Mouse (Mus musculus) limb, embryonic 11.5 days (tissue): ENCODE measurements around the gene Ilk. TPM values are rescaled to one million over a fixed set of nuclear protein-coding genes. Genes with fewer than 3 reads are reported as not detected.

Experiments
- ATAC-seq: fragments of 200-750 bp; cut with Nextera tagmentation; 2 replicates; pipeline ENCODE4 v1.8.0; 2017; ENCODE audit warnings: low read depth; ENCODE audit not compliant: insufficient number of reproducible peaks, low FRiP score, low TSS enrichment
- DNase-seq: peaks from one replicate; pipeline ENCODE4 v3.0.0-alpha.2; 2015; ENCODE audit warnings: low spot score
- H3K27ac ChIP-seq: fragments of 300-500 bp; sonication (generic); replicated peaks from 2 replicates; pipeline ENCODE4 v1.5.1; 2014; ENCODE audit warnings: low read depth, mild to moderate bottlenecking, low read length
- H3K27me3 ChIP-seq: fragments of 300-500 bp; sonication (generic); 2 replicates; pipeline ENCODE4 v1.6.1; 2014; ENCODE audit warnings: mild to moderate bottlenecking, low read length, mixed read lengths; ENCODE audit not compliant: control insufficient read depth, insufficient read depth
- H3K36me3 ChIP-seq: fragments of 300-500 bp; sonication (generic); 2 replicates; pipeline ENCODE4 v1.6.1; 2014; ENCODE audit warnings: mild to moderate bottlenecking, low read length, moderate library complexity, mixed read lengths; ENCODE audit not compliant: control insufficient read depth, insufficient read depth
- H3K4me1 ChIP-seq: fragments of 300-500 bp; sonication (generic); 2 replicates; pipeline ENCODE4 v1.6.1; 2014; ENCODE audit warnings: low read length, mixed read lengths; ENCODE audit not compliant: control insufficient read depth, insufficient read depth
- H3K4me2 ChIP-seq: fragments of 300-500 bp; sonication (generic); 2 replicates; pipeline ENCODE4 v1.6.1; 2014; ENCODE audit warnings: low read depth, mild to moderate bottlenecking, moderate library complexity; ENCODE audit not compliant: severe bottlenecking
- H3K4me3 ChIP-seq: fragments of 300-500 bp; sonication (generic); 2 replicates; pipeline ENCODE4 v1.5.1; 2014; ENCODE audit warnings: low read depth, low read length
- H3K9ac ChIP-seq: fragments of 300-500 bp; sonication (generic); 2 replicates; pipeline ENCODE4 v1.6.1; 2014; ENCODE audit warnings: mild to moderate bottlenecking, low read length
- H3K9me3 ChIP-seq: fragments of 300-500 bp; sonication (generic); 2 replicates; pipeline ENCODE4 v1.6.1; 2016; ENCODE audit warnings: low read length; ENCODE audit not compliant: control insufficient read depth
- WGBS: fragments of 180-500 bp; shearing (Covaris S2); extraction: QIAGEN DNeasy Blood & Tissue Kit; methylation state at CpG from one replicate; pipeline ENCODE4 v1.1.7; 2014; 5-methylcytosine and 5-hydroxymethylcytosine counted together
- polyA plus RNA-seq: library from polyadenylated mRNA; unstranded; fragments of >200 nt; fragmentation: Nextera tagmentation; extraction: Ambion mirVana; gene quantifications from 2 replicates; pipeline ENCODE4 v1.2.1, GENCODE M21; 2014

Ilk gene
- polyA plus RNA-seq, 1 experiment from 2014 or later: 237 TPM

DNA sequence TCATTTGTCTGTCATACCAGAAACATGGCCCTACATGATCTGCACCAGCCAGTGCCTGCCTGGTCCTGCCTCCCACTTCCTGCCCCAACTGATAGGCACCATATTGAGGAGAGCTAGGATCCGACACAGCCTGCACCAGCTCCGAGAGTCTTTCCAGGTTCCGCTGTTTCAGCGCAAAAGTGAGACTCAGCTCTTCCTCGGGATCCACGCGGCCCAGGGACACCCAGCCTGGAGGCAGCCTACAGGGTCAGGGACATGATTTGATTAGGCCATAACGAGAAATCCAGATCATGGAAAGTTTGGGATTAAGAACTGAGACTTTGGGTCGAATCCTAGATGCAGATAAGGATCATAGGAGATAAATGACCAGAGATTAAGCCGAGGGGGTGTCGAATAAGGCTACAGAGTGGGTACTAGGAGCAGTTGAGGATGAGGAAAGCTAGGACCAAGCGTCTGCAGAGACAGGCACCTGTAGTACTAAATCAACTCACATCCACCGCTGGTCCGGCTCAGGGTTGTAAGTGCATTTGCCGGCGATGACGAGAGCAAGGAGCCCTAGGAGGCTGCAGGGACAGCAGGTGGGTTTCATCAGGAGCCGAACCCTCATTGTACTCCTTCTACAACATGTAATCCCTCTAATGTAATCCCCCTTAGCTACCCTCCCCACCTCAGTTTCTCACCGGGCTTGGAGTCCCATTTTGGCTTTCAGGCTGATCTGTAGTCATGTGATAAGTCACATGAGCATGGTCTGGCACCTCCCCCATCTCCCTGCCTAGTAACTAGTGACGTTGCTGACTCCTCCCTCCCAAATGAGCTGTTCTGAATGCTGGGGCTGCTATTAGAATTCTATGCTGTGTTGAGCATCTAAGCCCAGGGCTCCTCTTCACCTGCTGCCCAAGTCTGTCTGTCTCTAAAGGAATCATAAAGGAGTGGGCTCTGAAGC is 15.4 kb downstream of the Ilk start, which contains the start of gene Tpp1:
Gene Tpp1 (minus strand): TSS at position 745 of the 943 bp plus-strand sequence.
- 28% methylated on average over 20 of the region's 20 CpGs for WGBS
- peak within 1 kb of the TSS; percentile 57 for H3K4me3 ChIP-seq
- no peak within 1 kb of the TSS for H3K27ac ChIP-seq

DNA sequence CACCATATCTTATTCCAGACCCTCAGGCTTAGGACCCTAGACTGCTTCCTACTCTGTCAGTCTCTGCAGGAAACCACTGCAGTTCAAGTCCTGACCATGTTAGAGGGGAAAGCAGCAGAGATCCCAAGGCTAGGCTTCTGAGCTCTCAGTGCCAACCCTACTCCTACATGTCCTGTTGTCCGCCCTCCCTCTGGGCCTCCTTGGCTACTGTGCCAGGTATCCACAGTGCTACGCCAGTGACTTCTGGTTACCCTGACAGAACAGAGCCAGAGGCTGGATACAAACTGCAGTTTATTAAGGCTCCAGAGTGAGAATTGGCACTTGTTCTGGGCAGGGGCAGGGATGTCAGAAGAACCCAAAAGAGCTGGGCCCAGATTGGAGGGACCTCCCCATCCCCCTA is 16.3 kb downstream of the Ilk start:
- H3K9me3 ChIP-seq: no peaks in the 10 kb centered on the region
- no peaks in the 10 kb centered on the region for H3K27me3 ChIP-seq
- no peak overlapping the region for H3K9ac ChIP-seq
- ATAC-seq (0 out of 2 replicates have a peak, but pooled peaks have one; percentile 1), DNase-seq (no peak)
- no peak overlapping the region for H3K27ac ChIP-seq
- H3K4me1 ChIP-seq: 0 out of 2 replicates have a peak, but pooled peaks cover 2% of the 10 kb centered on the region
- H3K36me3 ChIP-seq: peaks cover 22% of the 10 kb centered on the region
- H3K4me2 ChIP-seq: no peak overlapping the region
- no peak overlapping the region for H3K4me3 ChIP-seq
- WGBS: 83% methylated on average over 2 of the region's 2 CpGs

More for the DNA sequence above, 15.4 kb downstream of the Ilk start, which contains the start of gene Tpp1:
- H3K9ac ChIP-seq: peak within 1 kb of the TSS; percentile 67
- peaks cover 18% of the 10 kb centered on the region for H3K36me3 ChIP-seq
- no peaks in the 10 kb centered on the region for H3K27me3 ChIP-seq
- peak within 1 kb of the TSS; percentile 66 for H3K4me2 ChIP-seq
- no peaks in the 10 kb centered on the region for H3K9me3 ChIP-seq
- 0 out of 2 replicates have a peak, but pooled peaks cover 2% of the 10 kb centered on the region for H3K4me1 ChIP-seq
- ATAC-seq (peak; percentile 94), DNase-seq (peak; percentile 90)

DNA sequence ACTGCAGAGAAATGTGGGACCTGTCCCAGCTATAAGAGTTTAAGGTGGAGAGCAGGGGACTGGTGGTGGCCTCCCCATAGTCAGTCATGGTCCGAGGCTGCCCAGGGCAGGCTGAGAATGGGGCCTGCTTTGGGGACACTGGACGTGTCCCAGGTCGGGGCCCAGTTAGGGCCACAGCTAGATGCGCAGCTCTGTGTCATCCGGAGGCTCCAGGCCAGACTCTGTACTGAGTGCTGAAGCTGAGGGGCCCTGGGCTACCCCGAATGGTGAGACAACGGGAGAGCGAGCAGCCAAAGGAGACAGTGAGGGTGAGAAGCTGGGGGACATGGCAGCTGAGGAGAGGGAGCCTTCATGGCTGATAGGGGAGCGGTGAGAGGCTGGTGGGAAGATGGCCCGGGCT is 16.9 kb downstream of the Ilk start:
- Histone ChIP-seq H3K4me2 (no peak overlapping the region), H3K27me3 (no peaks in the 10 kb centered on the region), H3K4me1 (0 out of 2 replicates have a peak, but pooled peaks cover 2% of the 10 kb centered on the region), H3K36me3 (peaks cover 23% of the 10 kb centered on the region), H3K9me3 (no peaks in the 10 kb centered on the region), H3K27ac (no peak overlapping the region), H3K9ac (no peak overlapping the region), H3K4me3 (no peak overlapping the region)
- DNase-seq (no peak), ATAC-seq (no peak)
- WGBS: 95% methylated on average over 10 of the region's 10 CpGs

DNA sequence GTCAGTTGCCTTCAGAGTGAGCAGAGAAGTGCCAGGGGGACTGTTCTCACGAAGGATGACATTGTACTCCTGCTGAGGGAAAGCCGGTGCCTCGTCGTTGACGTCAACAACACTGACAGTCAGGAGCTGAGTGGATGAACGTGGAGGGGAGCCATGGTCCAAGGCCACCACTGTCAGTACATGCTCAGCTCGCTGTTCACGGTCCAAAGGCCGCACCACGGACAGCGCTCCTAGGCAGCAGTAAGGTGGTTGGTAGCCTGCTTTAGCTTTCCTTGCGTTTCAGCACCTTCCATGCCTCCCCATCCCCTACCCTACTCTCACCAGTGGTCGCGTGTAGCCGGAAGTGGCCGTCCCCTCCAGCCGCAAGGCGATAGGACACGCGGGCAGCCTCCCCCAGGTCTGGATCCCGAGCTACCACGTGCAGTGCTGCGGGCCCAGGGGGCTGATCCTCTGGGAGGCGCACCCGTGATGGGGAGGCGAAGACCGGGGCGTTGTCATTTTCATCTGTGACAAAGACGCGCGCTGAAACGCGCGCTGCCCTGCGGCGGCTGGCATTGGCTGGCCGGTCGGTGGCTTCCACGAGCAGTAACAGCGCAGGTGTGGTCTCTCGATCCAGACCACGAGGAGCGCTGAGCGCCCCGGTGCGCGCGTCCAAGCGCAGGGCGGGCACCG is 25.6 kb downstream of the Ilk start:
- Histone ChIP-seq H3K27me3 (no peaks in the 10 kb centered on the region), H3K9me3 (no peaks in the 10 kb centered on the region), H3K4me3 (no peak overlapping the region), H3K27ac (no peak overlapping the region), H3K36me3 (peaks cover 42% of the 10 kb centered on the region), H3K4me1 (0 out of 2 replicates have a peak, but pooled peaks cover 5% of the 10 kb centered on the region), H3K4me2 (no peak overlapping the region), H3K9ac (no peak overlapping the region)
- no peak for ATAC-seq
- DNase-seq: no peak
- 28% methylated on average over 51 of the region's 51 CpGs for WGBS

DNA sequence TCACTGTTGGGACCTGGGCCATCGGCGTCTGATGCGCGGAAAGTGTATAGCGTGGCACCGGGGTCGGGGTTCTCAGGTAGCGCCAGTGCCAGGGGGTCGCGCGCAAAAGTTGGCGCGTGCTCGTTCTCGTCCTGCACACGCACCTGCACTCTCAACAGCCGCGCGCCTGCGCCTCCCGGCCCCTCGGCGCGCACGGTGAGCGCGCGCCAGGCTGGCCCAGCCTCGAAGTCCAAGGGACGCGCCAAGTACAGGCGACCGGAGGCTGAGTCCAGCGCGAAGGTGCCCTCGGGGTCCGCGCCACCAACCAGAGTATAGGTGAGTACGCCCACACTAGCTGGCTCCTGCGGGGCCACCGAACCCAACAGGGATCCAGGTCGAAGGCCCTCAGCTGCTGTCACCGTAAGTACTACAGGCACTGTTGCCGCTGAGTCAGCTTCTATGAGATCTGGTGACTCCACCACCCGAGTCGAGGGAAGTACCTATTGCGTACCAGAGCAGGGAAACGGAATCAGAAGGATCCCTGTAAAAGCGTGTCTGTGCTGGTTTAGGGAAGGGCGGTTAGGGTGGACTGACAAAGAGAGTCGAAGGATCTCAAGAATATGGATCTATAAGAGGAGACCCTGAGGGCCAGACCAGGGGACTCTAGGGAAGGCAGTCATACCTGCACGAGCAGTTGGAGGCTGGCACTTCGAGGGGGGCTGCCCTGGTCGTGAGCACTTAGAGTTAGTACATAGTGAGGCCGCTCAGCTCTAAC is 26.3 kb downstream of the Ilk start:
- H3K4me2 ChIP-seq: 0 out of 2 replicates have a peak overlapping the region, but pooled peaks have one; percentile 12

DNA sequence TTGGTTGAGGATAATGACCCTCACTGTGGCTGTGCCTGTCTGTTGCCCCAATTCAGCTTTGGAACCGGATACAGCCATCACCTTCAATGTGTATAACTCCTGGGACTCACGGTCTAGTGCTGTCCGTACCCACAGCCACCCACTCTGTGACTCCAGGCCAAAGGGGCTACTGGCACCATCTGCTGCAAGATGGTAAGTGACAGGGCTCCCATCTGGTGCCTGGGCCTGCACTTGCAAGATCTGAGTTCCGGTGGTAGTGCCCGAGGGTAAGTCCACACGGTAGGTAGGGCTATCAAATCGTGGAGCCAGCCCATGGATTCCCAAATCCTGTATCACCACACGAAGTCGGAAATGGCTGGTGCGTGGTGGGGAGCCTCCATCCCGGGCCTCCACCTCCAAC is 27.9 kb downstream of the Ilk start:
- H3K36me3 ChIP-seq: peaks cover 28% of the 10 kb centered on the region

More for the DNA sequence above, 26.3 kb downstream of the Ilk start:
- H3K27ac ChIP-seq: no peak overlapping the region
- peak; percentile 41; the same call in 1 of the 2 replicates for ATAC-seq
- peaks cover 37% of the 10 kb centered on the region for H3K36me3 ChIP-seq
- no peaks in the 10 kb centered on the region for H3K27me3 ChIP-seq
- no peaks in the 10 kb centered on the region for H3K9me3 ChIP-seq
- H3K4me3 ChIP-seq: no peak overlapping the region
- 0 out of 2 replicates have a peak, but pooled peaks cover 7% of the 10 kb centered on the region for H3K4me1 ChIP-seq
- H3K9ac ChIP-seq: 0 out of 2 replicates have a peak overlapping the region, but pooled peaks have one; percentile 9
- 34% methylated on average over 55 of the region's 55 CpGs for WGBS
- DNase-seq: no peak

DNA sequence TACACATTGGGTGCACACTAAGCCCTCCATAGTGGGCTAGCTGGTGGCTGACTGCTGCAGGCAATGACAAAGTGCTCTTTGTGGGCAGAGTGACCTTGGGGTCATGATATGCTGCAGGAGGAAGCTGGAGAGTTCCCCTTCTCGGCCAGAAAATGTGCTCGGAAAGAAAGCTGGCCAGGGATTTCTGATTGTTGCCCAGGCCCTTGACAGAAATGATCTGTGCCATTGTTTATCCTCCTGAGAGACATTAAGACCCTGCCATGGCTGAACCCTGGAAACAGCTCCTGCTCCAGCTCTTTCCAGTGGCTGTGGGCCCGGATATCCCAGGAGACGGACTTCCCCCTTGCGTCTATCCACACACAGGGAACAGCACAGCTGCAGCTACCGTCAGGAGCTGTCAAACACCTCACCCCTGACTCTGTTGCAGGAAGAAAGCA is 31.4 kb downstream of the Ilk start:
- peak overlapping the region; percentile 36; the same call in 1 of the 2 replicates for H3K27ac ChIP-seq
- no peak for DNase-seq
- H3K27me3 ChIP-seq: no peaks in the 10 kb centered on the region
- H3K4me2 ChIP-seq: peak overlapping the region; percentile 22; the same call in 1 of the 2 replicates
- H3K9ac ChIP-seq: no peak overlapping the region
- no peak overlapping the region for H3K4me3 ChIP-seq
- H3K36me3 ChIP-seq: peaks cover 35% of the 10 kb centered on the region
- ATAC-seq: 0 out of 2 replicates have a peak, but pooled peaks have one; percentile 14
- H3K9me3 ChIP-seq: no peaks in the 10 kb centered on the region
- H3K4me1 ChIP-seq: peaks cover 16% of the 10 kb centered on the region; the same call in 1 of the 2 replicates
- WGBS: 21% methylated on average over 6 of the region's 6 CpGs

More for the DNA sequence above, 27.9 kb downstream of the Ilk start:
- DNase-seq (no peak), ATAC-seq (no peak)
- Histone ChIP-seq H3K4me1 (peaks cover 19% of the 10 kb centered on the region; the same call in 1 of the 2 replicates), H3K4me3 (no peak overlapping the region), H3K27ac (no peak overlapping the region), H3K27me3 (no peaks in the 10 kb centered on the region), H3K9ac (no peak overlapping the region), H3K9me3 (no peaks in the 10 kb centered on the region), H3K4me2 (no peak overlapping the region)
- WGBS: 94% methylated on average over 11 of the region's 11 CpGs
